19 mouse cellular contexts compared by ENCODE assay signal in the genomic region with DNA sequence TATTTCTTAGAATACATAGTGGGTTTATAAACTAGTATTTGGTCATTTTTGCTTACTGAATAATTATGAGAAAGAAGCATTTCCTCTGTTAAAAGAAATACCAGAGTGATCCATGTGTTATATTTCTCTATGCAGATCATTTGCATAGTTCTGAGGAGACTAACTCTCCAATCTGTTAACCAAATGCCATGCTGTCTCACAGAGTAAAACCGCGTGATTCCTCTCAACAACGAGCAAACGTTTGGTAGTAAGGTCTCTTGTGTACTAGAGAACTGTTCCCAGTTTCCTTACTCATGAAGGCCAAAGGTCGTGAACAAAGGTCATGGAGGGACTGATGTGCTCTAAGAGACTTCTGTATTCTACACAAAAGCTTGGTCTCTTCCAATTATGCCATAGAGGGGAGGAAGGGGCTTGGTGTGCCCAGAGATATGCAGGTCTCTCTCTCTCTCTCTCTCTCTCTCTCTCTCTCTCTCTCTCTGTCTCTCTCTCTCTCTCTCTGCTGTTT.
"Had no signal": no experiment of that assay in that cellular context is flagged by ENCODE, and none has a peak within 500 bp of the region (broad histone marks: within the 10 kb centered on the region; RNA-seq: fewer than 3 reads in every experiment).

No protein-coding gene starts in this region.

- H3K9me3 ChIP-seq: lung, embryonic 15.5 days; stomach, embryonic 15.5 days had no signal

- H3K27me3 ChIP-seq: lung, embryonic 15.5 days; megakaryocyte, embryonic 14.5 days; stomach, embryonic 15.5 days had no signal

- H3K27ac ChIP-seq: kidney, postnatal 0 days; layer of hippocampus, adult 2 months; liver, embryonic 14.5 days; lung, embryonic 15.5 days; stomach, embryonic 15.5 days had no signal

- H3K4me3 ChIP-seq: layer of hippocampus, adult 2 months; lung, embryonic 15.5 days; megakaryocyte, embryonic 14.5 days; stomach, embryonic 15.5 days had no signal

- H3K36me3 ChIP-seq: lung, embryonic 15.5 days; stomach, embryonic 15.5 days had no signal

- H3K9ac ChIP-seq: liver, embryonic 14.5 days; lung, embryonic 15.5 days; stomach, embryonic 15.5 days had no signal

- H3K4me2 ChIP-seq: liver, embryonic 11.5 days; lung, embryonic 15.5 days; midbrain, embryonic 11.5 days; stomach, embryonic 15.5 days had no signal

- H3K4me1 ChIP-seq: lung, embryonic 15.5 days; stomach, embryonic 15.5 days had no signal

- DNase-seq: kidney, adult 2 months; kidney, postnatal 25 days; layer of hippocampus, adult 9-11 months; lung, adult 18-20 months; lung, postnatal 10 days; lung, postnatal 36 days; midbrain, embryonic 14.5 days; right cerebral cortex, adult 18-20 months; right cerebral cortex, postnatal 14 days; right cerebral cortex, postnatal 4 days; thymus, postnatal 25 days had no signal
